Mouse (Mus musculus) mouse trophoblast stem cell (cell line): ENCODE results near the gene Adamts9.

Source experiments
- in situ Hi-C, 2 experiments: fragments of 300-500 bp; cut with MseI, MboI; formaldehyde crosslinking; loops; 2 replicates in 1 of 2; 3 replicates in 1 of 2; pipeline ENCODE4 v1.15.1; 2025

Adamts9 gene

DNA sequence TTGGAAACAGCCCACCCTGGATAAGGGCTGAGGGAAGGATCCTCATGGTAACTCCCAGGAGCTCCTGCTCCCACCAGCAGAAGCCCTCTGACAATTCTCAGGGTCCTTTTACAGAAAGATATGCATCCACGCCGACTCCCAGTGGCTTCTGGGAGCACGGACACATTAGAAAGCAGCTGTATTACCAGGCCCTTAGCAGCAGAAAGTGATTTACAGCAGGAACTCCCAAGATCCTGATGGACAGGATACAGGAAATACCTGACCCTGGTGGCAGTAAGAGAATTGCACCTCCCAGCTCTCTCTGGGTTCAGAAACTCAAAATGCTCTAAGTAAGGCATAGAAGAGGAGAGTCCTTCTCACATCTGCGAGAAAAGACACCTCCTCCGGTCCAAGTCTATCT lies 15.0 kb downstream of the Adamts9 start:
- in situ Hi-C loops, result no loop called here

DNA sequence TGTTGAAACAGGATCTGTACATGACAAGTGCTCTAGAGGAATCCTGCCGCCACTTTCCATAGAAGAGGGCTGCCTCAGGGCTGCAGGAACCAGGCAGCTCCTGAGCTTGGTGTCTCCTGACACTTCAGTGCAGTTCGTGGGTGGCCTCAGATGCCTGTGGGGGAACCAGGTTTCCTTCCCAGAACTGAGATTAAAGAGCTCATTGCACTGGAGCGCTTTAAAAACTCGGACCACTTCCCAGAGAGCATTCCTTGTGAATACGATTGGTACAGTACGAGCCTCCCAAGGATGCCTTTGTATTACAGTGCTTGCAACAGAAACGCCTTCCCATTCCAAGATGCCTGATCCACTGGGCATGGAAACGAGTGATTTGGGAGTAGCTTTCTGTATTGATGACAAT lies 18.8 kb downstream of the Adamts9 start:
- in situ Hi-C loops, result no loop called here

DNA sequence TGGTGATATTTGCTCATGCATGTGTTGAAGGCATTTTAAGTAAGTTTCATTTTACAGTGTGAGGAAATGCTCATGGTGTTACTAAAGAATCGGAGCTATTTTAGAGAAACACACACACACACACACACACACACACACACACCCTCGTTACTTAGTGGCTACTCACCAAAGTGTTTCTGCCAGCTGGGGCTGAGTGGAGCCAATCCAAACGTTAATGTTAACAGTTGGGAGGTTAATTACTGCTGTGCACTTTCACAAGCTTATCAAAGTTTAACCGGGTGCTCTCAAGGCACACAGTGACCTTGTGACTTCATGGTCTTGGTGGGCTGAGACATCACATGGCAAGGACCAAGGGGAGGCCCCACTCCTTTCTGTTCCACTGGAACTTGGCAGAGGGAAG lies 21.4 kb downstream of the Adamts9 start:
- in situ Hi-C loops, result no loop called here

DNA sequence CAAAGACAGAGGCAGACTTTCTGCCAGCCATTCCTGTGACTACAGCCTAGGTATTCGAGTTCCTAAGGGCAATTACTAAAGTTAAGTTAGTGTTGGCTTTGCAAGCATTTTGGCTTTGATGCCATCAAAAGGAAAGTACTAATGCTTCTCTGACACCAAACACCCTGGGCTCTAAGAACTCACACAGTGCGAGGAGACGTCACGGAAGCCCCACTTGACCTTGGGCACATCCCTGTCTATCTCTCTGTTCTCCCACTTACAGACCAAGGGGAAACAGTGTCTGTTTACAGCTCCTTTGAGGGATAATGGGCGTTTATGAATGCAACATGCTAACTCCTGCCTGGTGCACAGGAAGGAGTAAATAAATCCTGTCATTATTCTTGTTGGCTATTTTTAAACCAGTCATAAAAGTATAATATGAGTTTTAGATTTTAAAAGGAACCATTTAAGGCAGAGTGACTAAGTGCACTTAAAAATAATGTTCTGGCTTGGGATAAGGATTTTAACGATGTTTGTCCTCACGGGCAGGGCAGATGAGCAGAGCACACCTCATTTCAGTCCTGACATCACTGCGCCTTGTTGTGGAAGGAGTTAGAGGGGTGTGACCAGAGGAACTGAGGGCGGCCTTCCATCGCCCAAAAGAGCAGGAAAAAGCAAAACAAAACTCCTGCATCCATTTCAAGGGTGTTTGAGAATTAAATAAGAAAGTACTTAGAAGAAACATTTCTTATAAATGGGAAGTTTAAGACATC lies 22.2 kb downstream of the Adamts9 start:
- in situ Hi-C loops, result no loop called here

DNA sequence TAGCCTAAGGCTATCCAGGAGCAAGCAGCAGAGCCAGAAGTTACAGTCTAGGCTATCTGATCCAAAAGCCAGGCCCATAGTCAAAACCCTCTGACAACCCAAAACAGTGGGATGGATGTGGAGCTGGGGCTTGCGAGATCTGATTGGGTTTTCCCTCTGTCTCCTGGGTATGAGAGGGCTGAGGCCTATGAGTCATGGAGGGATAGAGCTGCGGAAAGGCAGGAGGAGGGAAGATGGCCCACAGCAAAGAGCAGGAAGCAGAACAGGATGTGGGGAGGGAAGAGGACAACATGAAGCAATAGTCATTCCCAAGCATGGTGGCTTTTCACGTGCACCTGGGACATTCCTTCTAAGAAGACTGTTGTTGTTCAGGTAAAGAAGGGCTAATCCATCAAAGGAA lies 32.7 kb downstream of the Adamts9 start:
- in situ Hi-C loops, result no loop called here

DNA sequence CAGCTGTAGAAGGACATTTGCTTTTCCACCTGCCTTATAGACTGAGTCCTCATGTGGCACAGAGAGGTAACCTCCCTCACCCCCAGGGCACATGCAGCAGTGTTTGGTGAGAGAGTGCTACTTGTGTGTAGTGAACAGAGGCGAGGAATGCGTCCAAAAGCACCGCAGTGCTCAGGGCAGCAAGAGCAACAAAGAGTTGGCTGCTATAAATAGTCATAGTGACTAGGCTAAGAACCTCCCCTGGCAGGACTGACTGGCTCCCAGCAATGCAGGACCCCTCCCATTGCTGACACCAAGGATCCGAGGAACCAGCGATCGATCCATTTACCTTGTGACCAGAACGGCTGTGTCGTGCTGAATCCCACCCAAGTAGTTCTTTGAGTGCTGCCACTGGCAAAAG lies 33.9 kb downstream of the Adamts9 start:
- in situ Hi-C loops, result no loop called here

DNA sequence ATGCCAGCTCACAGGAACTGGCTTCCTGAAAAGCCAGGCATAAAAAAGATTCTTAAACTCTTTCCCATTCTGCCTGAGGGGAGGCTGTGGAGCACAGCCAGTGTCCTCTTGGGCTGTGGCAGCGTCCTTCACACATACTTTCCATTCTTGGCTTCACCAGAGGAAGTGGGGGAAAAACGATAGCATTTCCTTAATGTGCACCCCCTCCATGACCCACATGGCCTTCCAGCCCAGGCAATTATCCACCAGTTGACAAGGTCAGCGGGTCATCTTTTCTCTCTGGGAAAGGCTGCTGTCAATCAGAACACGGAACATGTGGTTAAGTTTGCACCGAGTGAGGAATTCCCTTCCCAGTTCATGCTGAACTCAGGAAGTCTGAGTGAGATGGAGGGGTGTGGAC lies 37.4 kb downstream of the Adamts9 start:
- in situ Hi-C loops, result no loop called here

DNA sequence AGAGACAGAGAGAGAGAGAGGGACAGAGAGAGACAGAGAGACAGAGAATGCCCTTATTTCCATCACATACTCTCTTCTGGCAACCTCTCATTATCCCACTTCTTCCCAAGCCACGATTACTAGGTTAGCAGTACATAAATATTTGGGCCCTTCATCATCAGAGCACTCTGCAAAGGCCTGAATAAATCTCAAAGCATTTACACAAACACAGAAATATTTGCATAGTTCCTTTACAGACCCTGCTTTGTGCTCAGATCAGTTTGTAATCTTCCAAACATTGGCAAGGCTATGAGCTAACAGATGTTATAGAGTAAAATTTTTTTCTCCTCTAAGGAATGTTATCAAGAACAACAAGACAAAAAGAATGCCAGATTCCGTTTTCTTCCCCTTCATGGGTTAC lies 38.8 kb downstream of the Adamts9 start:
- in situ Hi-C loops, result no loop called here

DNA sequence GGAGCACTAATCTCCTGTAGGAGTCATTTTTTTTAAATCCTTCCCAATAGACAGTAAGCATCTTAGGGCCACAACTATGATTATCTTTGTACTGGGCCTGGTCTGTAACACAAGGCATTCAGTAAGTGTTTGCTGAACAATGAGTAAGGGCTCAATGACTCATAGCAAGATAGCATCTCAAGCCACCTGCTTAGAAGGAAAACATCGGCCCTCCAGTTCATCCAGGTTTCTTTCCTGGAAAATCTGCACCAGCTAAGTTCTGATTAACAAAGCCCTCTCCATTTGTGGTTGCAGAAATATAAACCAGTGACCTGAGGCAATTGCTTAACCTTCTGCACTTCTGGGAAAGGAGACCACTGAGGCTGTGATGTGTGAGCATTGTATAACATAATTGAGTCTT lies 39.3 kb downstream of the Adamts9 start:
- in situ Hi-C loops, result no loop called here

DNA sequence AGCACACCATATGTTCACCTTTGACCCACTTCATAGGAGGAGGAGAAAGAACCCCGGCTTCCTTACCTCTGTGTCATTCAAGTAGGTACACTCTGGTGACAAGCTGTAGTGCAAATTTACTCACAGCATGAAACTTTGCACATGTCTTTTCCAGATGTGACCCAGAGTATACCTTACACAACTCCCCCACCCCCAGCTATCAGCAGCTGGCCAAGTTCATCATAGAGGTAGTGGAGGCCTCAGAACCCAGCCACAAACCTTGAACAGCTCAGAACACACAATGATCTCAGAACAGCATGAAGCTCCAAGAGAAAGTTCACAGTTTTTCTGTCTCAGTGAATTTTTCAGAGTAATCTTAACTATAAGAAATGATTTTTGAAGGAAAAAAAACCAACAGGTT lies 51.8 kb downstream of the Adamts9 start:
- in situ Hi-C loops, result no loop called here

DNA sequence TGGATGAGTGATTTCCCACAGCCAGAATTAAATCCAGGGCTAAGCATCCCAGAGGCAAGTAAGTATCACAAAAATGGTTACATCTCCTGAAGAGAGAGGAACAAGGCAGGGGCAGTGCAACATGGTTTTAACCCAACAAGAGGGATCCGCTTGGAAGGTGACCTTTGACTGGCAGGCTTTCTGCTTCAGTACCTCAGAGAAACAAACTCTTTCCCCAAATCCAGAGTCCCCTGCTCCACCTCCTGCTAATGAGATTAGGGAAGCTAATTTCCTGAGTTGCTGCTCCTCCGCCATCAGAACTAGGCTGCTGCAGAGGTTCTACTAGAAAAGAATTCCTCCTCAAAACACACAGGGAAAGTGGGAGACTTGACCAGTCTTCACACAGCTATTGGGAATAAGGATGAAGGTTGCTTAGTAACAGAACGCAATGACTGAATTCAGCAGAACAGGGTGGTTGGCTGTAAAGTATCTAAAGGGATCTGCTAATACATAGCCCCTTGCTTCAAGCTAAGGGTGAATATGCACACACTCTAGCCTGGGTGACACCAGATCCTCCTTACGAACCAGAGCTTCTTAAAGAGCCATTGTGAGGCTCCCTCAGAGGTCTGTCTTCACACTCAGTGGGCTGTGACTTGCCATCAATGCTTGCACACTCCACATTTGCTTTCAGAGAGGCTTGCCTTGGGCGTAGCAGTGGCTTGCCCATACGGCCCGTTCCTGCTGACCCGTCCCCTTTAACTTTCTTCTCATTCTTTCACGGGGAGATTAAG lies 60.0 kb downstream of the Adamts9 start:
- in situ Hi-C loops, result no loop called here

DNA sequence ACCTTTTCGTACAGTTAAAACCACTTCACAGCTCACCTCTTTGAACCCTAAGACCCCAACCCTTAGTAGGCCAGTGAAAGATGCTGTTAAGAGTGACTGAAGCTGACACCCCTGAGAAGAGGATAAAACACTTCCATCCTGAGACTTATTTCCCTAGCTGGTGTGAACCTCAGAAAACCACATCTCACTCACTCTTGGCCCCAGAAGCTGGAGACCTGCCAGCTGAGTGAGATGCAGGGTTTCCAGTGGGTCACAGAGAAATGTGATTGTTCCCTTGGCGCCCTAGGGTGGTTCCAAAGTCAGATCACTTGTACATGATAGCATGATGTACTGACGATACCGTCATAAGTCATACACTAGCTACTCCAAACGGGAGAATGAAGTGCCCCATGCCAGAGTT lies 60.8 kb downstream of the Adamts9 start:
- in situ Hi-C loops, result no loop called here

DNA sequence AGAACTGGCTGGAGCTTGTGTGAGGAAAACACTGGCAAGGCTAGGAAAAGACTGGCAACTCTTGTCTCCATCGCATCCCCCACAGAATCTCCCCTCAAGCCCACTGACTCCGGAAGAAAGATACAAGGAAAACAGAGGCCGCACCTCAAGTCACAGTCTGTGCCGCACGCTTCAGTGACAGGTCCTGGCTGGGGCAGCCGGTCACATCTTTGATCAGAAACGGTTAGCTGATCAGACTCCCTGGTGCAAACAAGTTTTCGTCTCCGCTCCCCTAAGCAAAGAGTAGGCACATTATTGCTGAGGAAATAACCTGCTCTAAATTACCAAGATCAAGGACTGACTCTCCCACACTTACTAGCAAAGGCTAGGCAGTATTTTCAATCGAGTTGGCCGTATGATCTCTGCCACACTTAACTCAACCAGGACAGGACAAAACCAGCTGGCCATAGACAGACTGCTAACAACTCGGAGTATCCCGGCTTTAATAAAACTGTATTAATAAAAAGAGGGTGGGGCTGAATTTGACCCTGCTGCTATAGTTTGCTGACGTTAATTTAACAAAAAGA lies 63.5 kb downstream of the Adamts9 start:
- in situ Hi-C loops, result no loop called here

DNA sequence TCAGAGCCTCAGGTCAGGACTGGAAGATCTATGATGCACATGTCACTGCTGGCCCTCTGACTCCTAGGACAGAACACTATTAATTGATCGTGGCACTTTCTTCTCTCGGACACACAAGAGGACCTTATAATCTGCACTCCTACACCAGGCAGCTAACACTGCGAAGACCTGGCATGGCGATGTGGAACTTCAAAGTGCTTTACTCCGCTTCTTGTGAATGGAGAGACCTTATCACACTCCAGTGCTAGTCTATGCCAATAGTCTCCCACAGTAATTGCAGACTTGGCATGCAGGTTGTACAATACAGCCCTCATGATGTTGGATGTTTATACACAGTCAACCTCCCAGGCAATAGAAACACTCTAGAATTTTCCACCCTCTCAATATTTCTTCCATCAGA lies 64.5 kb downstream of the Adamts9 start:
- in situ Hi-C loops, result no loop called here

DNA sequence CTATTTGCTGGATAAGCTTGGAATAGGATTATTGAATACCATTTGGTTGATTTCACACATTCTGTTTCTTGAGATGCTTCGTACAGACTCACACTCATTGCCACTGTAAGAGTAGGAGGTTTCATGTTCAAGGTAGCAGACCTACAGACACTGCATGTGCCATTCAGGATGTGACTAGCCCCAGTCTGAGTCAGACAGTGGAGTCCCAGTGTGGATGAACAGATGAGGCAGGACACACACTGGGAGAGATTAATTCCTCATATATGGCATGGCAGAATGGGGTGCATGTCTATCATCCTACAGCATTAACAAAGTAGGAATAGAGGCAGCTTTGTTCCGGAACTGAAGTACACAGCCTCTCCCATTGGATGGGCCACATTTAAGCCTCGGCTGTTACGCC lies 66.1 kb downstream of the Adamts9 start:
- in situ Hi-C loops, result no loop called here

DNA sequence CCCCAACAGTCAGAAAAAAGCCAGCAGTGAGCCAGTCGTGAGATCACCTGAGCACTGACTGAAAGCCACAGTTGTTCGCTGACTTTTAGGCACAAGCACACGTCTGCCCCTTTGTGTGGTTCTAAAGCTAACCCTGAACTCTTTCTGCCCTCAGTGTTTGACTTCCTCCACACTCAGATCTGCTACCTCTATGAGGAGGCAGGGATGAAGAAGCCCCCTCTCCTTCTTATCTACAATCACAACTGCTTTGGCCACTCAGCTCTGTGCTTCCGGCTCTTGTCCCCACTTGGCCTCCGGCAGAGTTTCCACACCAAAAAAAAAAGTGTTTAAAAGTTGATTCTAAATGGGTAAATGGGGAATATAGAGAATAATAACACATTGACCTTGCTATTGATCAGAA lies 67.2 kb downstream of the Adamts9 start:
- in situ Hi-C loops, result no loop called here

DNA sequence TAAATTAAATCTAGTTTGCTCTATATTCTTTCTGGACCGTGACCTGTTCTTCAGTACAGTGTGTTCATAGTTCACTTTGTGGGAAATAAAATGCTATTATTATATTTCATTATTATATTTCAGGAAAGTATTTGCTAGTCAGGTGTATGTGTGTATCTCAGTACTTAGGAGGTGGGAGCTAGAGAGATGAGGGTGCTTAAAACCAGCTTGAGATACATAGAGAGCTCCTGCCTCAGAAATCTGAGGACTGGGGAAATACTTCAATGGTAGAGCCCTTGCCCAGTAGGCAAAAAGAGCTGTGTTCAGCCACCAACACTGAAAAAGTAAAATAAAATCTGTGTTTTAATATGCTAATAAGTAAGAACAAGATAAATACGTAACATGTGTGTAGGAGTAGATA lies 68.0 kb downstream of the Adamts9 start:
- in situ Hi-C loops, result no loop called here

DNA sequence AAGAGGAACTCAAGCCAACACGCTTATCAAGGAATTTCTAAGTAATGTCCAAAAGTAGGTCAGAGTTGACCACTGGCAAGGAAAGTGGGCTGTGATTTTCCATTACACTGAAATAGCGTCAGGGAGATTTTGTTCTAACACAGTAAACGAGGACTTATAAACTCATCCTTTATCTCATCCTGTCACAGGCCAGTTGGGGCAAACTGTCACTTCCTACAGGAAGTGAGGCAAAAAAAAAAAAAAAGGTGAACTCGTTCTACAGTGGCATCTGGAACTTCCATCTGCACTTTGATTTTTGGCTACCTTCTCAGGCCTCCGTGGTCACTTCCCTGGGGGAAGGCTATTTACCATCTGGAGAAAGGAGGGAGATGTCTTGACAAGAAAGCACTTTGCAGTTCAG lies 68.4 kb downstream of the Adamts9 start:
- in situ Hi-C loops, result no loop called here

DNA sequence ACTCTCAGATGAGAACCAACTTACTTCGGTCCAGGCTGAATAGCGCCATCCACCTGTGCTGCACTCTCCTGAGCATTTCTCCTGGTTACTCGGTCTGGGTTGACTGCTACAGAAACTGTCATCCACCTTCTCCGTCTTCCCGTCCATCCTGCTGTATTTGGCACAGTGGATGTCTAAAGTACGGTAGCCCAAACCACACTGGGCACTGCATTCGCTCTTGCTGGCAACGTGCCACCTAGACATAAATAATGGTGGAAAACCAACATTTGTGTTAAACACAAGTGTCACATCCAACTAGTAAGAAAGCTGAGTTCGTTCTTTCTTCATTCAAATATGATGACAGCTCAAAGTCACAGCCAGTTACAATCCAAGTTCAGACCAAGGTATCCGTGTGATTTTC lies 70.5 kb downstream of the Adamts9 start:
- in situ Hi-C loops, result no loop called here

DNA sequence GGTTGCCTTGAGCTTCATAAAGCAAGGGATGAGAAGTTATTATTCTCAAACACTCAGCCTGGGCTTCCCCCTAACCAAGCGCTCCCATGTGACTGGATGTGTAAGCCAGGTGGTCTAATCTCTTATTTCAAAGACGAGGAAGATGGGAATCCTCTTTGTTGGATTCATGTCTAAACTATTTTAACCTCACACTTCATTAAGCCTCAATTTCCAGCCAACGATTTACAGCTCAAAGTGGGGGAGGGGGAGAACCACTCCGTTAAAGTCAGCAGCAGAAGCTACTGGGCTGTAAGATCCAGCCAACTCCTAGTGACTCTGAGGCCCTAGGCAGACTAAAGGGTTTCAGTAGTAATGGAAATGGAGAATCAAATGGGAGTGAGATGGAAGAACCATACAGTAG lies 71.5 kb downstream of the Adamts9 start:
- in situ Hi-C loops, result no loop called here

DNA sequence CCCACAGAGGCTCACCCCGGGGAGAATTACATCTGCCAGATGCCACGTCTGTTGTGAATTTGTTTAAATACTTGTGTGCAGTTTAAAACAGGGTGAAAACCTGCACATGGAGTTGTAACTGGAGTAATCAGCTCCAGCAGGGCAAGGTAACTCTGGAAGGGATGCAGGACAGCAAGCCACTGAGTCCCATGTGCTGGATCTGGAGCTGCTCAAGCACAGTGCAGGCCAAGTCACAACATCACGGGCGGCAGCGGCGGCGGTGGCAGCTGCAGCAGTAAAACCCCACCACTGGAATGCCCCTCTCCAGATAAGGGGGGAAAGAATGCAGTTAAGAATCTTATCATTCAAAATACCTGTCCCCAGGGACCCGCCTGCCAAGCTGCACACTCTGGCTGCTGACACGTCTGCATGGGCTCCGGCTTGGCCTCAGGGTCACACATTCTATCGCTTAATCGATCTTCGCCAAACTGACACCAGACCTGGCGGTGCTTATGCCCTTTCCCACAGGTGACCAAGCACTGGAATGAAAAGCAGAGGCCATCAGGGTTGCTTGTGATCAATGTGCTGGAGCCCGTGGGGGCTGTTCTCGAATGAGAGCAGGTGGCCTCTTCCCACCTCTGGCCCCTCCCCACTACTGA lies 73.6 kb downstream of the Adamts9 start:
- in situ Hi-C loops, result no loop called here

DNA sequence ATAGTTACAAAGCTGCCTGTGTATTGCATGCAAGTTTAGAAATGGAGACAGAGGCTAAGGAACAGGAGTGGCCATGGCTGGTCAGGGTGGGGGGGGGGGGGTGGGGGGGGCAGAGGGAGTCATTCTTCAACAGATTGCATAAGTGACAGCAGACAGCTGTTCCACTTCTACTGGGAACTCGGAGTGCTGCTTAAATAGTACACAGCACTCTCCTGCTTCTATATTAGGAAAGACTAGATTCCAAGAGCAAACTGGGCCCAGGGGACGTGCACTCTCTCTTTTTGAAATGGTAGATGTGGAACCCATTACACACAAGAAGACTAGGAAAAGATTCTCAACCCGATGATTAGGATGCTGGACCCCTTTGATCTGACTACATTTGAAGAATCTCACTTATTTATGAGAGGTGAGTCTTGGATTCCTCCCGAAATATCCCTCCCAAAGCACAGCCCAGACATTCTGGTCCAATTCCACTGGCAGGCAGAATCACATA lies 74.2 kb downstream of the Adamts9 start, which contains the start of gene Gm15737:
Gm15737 (plus strand) TSS at position 269 of the 493 bp plus-strand sequence.
- in situ Hi-C loops, result no loop called here
